Mouse (Mus musculus) heart, postnatal 0 days (tissue): ENCODE measurements at regions not wholly inside any gene's neighbourhood (a gene's known extent, or its start where the extent isn't known, plus 50 kb on each side); places are given as distances from the start of the nearest gene placed in this dataset.

Source experiments
- CTCF ChIP-seq: IDR thresholded peaks from 2 replicates; pipeline ENCODE4 v1.5.1; 2016; ENCODE audit warnings: antibody characterized with exemption, control low read depth, low read depth
- EP300 ChIP-seq: IDR thresholded peaks from 2 replicates; pipeline ENCODE4 v1.6.1; 2016; ENCODE audit warnings: antibody characterized with exemption, low read depth

DNA sequence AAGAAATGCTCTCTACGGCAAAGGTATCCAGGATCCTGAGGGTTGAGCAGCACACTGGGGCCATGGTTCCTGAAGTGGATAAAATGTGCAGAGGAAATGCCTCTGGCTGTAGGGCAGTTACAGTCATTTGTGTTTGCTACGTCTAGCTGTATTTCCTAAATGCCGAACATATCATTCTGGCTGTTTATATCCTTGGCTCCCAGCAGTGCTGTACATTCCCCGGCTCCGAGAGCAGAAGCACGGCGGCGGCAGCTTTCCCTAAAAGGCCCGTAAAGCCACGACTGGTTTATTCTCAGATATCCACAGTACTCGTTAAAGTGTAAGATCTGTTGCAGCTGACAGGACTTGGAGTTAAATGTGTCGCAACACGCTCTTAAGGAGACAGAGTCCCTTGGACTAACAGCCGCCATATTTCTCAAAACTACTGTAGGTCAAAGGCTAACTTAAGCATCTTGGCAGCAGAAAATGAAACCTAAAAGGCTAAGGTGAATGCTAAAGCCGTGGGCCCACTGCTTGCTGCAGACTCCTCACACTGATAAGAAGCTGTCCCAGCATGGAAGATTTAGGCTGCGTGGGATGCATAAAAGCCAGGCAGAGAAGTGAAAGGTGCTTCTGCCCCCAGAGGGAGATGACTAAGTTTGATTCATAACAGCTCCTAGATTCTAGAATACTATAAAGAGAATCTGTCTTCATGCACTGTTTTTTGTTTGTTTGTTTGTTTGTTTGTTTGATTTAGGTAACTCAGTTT, 192.1 kb upstream of the Fn1 start:
- TF ChIP-seq CTCF (no peak), EP300 (no peak)
